Mouse (Mus musculus) gonadal fat pad, adult 2 months (tissue): Measurements from ENCODE around the gene Tmem189. TPM values are rescaled to one million over a fixed set of nuclear protein-coding genes. Genes with fewer than 3 reads are reported as not detected.

Source experiments
- DNase-seq: peaks from one replicate; pipeline ENCODE4 v3.0.0-alpha.2; 2012; ENCODE audit warnings: low read depth
- polyA plus RNA-seq: library from polyadenylated mRNA; depleted of rRNA; stranded (reverse); fragments of >200 nt; gene quantifications from 2 replicates; pipeline ENCODE4 v1.2.3, GENCODE M21; 2012

The Tmem189 gene
- polyA plus RNA-seq, 1 experiment = 210 TPM

DNA sequence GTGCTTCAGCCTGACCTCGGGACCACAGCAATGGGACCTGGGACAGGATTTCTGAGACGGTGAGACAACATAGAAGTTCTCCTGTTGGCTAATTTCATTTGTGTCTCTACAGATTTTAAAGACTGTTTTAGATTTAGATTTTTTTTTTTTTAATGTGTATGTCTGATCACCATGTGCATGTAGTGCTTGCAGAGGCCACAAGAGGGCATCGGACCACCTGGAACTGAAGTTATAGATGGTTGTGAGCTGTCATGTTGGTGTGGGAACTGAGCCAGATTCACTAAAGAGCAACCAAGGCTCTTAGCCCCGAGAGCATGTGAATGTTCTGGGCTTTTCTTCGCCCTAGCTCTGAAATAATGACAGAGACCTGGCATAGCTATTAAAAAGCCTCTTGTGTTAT is 9.0 kb downstream of the Tmem189 start:
- DNase-seq = no peak

DNA sequence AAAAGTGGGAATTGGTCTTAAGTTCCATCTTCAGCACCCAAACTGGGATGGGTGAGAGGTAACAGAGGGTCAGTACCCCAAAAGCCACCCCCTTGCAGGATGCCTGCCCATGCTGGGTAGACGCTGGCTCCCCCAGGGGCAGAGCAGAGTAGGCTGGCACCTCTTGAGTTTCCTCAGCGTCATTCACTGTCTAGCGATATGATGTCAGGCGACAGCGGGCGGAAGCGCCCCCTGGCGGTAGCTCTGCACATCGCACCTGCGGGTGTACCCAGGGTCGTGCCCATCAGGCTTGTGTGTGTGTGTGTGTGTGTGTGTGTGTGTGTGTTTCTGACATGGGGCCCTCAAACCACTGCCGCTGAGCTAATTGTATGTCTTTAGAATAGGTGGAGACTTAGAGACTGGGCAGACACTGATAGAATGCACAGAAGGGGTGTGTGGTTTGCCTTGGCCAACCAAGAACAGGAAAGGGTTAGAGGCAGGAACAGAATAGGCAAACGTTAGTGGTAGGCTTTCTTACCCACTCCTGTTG is 9.7 kb downstream of the Tmem189 start:
- no peak for DNase-seq

DNA sequence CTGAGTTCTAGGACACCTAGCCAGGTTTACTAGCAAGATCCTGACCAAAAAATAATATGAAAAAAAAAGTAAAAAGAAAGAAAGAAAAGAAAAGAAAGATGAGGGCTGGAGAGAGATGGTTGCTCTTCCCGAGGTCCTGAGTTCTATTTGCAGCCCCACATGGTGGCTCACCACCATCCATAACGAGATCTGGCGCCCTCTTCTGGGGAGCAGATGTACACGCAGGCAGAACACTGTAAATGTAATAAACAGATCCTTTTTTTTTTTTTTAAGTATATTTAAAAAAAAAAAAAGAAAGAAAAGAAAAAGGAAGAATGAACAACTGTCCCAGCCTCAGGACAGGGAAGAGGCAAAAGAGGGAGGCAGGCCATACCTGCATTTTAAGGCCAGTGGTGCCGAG is 11.0 kb downstream of the Tmem189 start:
- no peak for DNase-seq

DNA sequence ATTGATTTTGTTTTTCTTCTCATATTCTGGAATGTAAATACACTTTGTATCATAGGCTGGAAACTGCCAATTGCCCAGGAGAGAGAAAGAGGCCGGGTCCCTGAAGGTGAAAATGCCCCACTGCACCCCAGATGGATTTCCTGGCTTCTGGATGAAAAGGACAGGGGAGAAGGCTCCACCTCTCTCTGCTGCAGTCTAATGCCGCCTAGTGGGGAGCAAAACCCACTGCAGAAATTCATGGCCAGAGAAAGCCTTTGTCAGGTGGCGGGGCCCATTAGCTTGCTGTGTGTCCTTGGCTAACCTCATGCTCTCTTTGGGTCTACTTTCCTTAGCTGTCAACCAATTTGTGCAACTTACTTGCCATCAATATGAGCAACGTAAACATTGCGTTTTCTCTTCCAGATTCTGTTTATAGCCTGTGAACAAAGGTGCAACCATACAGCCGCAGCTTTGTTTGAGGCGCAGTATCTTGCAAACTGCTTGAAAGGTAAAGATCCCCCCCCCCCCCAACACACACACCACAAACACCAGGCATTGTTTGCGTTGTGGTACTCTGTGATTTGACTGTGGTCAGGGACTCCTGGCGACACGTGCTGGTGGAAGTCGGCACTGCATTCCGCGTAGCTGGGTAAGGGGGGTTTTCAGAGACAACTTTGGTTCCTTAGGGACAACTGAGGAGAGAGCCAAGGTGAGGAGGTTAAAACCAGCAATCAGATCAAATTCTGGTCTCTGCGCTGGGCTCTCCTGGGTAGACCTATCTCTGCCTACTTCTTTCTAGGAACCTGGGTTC is 14.3 kb downstream of the Tmem189 start:
- no peak for DNase-seq

DNA sequence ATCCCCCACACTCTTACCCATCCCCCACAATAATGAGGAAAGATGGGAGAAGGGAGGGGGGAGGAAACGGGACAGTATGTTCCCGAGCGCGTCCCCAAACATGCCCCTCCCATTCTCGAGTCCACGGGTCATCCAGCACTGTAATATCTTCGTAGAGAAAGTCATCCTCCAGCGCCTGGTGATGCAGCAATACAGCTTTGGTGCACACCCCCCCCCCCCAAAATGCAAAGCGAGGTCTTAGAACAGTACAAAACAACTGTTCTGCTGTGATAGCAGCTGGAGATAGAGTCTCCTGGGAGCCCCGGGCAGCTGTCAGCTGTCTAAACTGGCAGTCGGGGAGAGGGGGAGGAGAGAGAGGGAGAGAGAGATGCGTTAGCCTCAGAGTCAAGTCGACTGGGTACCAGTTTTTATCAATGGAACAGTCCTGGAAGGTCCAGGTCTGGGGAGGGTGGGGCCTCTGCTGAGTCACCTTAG is 17.4 kb downstream of the Tmem189 start:
- no peak for DNase-seq

DNA sequence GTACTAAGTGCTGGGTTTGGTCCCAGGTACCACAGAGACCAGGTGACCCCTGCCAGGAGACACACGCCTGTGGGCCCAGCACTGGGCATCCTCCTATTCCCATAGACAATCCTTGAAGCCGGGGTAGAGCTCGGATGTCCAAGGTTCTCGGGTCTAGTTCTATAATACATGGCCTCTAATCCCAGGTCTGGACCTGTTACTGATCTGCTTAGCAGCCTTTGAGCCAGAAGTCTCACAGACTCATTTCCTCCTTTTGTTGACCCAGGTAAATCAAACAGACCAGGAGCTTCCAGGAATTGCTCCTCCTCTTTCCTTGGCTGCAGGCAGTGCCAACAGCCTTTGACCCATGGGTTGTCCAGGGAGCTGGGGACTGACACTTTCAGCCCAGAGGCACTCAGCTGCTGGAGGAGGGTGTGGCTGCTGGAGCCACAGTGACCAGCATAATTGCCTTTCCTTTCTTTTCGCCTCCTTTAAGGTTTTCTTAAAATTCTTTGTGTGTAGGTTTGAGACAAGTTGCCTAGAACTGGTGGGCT is 18.5 kb downstream of the Tmem189 start:
- no peak for DNase-seq

DNA sequence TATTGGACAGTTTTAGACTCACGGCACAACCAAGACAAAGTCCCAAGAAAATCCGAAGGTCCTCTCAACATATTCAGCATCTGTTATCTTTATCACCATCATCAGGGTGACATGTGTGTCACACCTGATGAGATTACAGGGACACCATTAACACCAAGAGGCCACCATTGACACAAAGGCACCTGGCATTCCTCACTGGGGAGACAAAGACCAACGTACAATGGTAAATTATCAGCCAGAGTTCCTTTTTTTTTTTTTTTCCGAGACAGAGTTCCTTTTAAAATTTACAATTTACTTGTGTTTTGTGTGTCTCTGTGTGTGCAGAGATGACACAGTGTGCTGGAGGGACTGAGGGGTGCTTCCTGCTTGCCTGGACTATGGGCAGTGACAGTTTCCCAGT is 20.2 kb downstream of the Tmem189 start:
- DNase-seq = no peak

DNA sequence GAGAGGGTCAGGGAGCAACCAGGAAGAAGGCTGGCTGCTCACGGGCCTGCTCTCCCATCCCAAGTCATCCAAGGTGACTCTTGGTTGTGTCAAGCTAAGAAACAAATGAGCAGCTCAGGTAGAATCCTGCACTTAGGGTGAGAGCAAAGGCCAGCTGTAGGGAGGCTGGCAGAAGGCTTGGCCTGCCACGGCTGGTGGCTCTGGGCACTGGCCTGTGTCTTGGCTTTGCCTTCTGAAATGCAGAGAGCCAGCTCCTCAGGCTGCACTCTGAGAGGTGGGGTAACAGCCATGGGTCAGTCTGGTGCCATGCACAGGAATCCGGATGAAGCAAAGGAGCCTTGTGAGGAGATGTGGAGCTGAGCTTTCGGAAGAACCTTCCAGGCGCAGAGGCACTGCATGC is 21.2 kb downstream of the Tmem189 start:
- no peak for DNase-seq

DNA sequence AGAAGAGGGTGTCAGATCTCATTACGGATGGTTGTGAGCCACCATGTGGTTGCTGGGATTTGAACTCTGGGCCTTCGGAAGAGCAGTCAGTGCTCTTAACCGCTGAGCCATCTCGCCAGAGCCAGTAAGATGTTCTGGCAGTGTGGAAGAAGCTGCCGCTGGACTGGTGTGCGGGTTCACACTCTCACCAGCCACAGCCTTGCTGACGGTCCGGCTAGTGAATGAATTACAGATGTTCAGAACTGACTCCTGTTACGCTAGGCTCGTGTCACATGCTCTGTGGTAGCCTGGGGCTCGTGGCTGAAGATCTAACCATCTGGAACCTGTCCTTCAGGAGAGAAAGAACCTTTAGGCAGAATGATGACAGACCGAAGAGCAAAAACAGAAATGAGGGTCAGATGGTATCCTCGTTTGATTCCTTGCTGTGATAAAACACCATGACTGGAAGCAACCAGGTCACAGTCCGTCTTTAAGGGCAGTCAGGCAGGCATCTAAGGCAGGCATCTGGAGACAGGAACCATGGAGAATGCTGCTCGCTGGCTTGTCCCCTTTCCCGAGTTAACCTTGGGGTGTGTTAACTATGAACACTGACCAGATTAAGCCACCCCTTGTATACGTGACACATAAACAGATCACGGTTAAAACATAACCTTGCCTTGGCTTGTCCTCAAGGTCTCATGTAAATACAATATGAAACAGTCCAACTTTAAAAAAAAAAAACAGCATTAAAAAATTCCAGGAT is 23.5 kb downstream of the Tmem189 start:
- DNase-seq = no peak

DNA sequence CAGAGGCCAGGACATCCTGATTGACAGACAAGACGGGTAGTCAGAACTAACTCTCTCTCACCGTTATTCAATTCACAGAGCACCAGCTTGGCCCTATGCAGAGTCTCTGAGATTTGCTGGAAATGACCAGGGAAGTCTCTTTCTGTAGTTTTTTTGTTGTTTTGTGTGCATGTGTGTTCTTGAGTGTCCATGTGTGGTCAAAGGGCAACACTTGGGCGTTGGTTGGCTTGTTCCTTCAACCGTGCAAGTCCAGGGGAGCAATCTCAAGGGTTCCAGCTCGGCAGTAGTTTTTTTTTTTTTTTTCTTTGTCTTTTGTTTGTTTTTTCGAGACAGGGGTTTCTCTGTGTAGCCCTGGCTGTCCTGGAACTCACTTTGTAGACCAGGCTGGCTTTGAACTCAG is 26.9 kb downstream of the Tmem189 start:
- no peak for DNase-seq

DNA sequence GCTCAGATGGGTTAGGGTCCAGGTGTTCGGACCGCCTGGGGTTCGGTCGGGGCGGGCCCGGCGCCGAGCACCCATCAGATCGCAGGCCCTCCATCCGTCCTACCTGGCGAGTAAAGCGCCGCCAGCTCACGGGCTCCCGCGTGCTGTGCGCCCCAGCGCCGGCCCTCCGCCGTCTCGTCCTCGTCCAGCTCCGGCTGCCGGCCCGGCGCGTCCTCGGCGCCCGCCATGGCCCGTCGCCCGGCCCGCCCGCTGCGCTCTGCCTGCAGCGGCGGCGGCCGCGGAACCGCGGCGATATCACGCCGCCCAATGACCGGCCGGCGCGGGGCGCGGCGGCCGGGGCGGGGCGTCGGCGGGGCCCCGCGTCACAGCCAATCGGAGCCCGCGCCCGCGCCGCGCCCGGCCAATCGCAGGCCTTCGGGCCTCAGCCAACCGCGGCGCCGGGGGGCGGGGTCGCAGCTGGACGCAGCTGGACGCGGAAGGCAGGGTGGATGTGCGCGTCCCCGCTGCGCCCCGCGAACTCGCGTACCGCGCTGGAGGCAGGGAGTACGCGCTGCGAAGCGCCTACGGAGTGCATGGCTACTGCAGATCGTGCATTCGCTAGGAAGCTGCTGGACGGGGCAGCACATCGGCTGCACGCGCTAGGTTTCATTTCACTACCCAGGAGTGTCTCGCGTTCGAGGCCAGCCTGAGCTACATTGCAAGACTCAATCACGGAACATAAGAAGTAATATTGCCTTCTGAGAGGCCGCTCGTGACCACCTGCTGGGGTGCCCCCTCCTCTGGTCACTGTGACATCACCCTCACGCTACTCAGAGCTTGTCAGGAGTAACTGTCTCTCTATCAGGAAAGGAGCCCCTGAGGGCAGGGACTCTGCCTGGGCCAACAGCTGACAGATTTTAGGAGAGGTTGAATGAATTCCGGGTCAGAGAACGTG is 28.1 kb downstream of the Tmem189 start, which contains the start of gene Gm20431:
Gene Gm20431, minus strand, starts transcription at position 227 of the 934 bp plus-strand sequence.
- DNase-seq = no peak

DNA sequence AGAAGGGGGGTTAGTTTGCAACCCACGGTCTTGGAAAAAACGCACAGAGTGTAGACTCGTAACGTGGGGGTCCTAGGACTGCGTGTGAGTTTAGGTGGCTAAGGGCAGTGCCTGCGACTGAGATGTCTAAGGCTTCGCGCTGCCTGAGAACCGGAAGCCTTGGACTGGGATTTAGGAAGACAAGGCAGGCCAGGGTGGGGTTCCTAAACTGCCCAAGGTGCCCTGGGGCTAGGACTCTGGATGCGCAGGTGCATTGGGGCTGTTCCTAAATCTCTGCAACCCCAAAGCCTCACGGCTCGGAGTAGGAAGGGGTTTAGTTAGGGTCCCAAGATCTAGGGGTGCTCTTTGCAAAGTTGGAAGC is 29.0 kb downstream of the Tmem189 start:
- no peak for DNase-seq

DNA sequence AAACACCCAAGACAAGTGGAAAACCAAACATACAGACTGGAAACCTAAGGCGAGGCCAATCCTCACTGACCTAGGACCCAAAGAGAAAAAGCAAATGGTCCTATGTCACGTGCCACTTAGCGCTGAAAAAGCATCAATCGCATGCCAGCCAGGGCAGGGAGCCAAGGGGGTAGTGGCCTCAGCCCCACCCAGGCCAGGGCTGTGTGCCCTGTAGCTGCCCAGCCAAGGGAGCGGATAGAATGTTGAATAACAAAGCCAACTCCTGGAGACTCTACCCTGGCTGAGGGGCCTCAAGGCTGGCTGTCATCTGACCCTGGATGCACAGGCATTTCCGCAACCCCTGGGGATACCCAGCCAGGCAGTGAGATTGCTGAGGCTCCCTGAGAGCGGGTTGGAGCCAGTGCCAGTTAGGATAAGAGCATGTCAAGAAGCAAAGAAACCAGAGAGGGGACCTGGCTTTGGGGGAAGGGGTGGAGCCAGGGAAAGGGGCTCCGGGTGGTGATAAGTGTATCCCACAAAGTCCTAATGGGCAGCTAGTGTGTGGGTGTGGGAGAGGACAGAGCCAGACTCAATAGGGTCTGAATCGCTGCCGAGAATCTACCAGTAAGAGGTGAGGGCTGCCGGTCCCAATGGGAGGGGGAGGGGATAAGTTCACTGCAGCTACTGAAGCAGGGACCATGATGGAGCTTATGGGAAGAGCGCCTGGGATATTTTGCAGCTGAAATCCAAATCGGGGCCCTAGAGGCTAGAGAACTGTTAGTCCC is 29.6 kb downstream of the Tmem189 start:
- no peak for DNase-seq

DNA sequence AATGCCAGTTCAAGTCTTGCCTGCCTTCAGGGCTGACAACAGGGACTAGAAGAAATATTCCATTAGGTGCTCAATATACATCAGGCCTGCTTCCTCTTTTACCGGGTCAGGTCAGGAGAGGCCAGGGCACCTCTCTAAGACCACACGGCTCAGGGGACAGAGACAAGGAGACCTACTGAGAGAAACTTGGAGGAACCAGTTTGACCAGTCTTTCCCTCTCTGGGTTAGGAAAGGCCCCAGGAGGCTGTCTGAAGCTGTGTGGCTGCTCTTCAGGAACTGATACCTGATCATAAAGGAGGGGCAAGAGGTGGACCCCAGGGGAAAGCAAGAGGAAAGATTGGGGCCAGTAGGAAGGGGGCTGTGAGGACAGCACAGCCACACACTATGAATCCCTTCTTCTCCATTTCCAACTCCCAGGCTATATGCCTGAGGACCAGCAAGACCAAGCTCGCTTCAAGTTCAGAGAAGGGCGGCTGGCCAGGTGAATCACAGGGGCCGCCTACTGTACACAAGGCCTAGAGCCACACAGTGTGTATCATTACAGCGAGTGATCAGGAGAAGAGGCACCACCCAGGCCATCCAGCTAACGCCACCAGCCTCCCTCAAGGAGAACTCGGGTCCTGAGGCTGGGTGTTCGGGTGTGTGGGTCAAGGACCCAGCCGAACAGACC is 30.3 kb downstream of the Tmem189 start:
- DNase-seq = no peak

DNA sequence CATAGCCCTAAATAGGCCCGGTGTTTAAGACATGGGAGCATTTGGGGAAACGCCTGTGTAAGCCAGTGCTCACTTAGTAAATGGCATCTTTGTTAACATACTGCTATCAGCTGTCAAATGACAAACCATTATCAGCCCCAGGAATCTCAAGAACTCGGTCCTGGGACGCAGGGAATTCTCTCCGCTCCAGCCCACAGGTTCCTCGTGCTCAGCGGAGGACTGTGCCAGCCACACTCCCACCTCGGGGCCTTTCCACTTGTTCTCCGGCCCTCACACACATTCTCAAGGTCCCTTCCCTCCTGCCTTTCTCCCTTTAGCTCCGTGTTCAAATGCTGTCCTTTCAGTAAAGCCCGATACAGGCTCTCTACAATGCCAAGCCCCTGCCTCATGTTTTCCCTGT is 30.9 kb downstream of the Tmem189 start:
- DNase-seq = no peak

DNA sequence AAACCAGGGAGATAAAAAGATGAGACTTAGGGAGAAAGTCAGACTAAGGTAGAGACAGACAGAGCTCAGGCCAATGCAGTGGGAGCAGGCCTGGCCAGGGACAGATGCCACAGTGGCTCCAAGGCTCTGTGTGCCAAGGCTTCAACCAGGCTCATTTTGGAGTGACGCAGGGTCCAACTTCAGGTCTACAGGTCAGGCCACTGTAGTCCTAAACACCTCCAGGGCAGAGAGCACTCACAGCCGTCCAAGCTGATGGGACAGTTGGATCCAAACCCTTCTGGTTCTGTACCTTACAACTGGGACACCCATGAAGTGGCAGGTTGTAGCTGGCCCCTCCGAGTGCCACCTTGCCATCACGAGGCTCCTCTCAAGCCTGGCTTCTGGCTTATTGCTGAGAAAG is 31.6 kb downstream of the Tmem189 start:
- no peak for DNase-seq

DNA sequence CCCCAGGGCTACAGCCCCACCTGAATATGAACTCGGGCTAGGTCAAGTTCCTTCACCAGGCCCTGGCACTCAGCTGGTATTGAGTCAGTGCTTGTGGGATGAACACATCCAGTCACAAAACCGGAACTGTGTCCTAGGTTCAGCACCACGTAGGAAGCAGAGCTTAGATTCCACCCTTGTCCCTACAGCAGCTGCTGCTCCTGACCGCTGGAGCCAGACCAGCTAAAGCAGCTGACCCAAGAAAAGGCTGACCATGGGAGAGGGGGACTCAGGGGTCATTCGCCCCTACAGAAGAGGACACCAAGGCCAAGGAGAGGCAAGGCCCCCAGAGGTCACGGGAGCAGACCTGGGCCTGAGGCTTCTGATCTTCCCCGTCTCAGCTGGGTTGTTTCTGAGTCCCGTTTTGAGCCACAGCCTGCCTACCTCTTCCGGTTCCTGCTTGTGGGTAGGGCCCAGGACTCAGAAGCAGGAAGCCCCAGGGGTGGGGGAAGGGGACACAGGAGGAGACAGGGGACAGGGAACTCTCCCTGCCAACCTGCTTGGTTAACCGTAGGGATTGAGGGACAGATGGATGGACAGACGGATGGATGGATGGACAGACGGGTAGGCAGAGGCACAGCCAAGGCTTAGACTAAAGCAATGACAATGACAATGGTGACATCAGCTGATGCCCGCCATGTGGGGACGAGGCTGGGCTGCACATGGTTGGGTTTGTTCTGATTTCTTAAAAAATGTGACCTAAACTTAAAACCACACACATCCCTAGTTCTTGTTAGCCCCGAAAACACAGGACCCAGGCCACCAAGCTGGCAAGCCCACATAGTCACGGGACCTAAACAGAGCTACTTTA is 32.8 kb downstream of the Tmem189 start:
- DNase-seq = no peak

DNA sequence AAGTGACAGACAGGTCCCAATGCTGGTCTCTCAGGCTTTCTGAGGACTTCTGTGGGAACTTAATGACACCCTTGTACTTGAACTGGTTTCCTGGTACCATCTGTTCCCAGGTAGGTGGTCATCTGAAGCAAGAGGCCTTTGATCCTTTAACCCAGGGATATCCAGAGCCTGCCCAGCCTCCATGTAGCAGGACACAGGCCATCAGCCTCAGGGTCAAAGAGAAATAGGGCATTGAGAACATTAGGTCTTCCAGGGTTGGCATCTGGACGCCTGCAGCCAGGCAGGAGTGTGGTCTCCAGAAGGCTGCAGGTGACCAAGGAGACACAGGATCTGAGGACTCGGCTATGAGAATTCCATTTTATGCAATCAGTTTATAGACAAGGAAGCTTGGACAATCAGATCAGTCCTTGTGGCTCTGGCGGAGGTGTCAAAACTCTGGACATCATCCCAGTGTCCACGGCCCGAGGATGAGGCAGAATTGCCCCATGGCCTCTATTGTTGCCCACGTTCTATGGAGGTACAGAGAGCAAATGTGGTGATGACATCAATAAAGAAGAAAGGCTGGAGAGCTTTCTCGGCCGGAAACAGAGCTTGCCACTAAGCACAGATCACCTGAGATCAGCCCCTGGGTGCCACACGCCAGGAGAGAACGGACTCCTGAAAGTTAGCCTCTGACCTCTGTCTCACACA is 34.6 kb downstream of the Tmem189 start:
- peak; percentile 73 for DNase-seq

DNA sequence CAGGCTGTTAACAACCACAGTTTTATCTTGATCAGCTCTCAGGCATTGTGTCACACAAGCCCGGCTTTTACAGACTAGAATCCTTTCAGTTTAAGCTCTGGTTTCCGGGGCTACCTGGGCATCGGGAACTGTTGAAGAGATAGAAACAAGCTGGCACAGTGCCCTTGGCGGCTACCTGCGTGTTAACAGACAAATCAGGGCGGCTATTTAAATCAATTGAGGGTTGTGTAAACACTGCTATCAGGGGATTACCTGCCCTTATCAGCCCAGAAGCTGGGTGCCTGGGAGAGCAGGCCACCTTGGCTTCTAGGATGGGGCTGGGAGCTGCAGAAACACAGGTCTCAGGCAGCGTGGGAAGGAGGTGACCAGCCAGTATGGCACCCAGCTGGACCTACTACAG is 36.9 kb downstream of the Tmem189 start:
- no peak for DNase-seq
